Mouse (Mus musculus) B cell, adult 67 days (primary cell): ENCODE results near the gene Rtkn2. TPM values are rescaled to one million over a fixed set of nuclear protein-coding genes. Genes with fewer than 3 reads are reported as not detected.

Experiments
- total RNA-seq, 2 experiments: library from RNA; stranded (reverse); gene quantifications; 4 replicates each; pipeline ENCODE4 v1.2.4; 2023

Gene Rtkn2
- 1 to 10 TPM in 1 of 2 experiments, under 1 TPM in 1; 0.53 to 1.4 TPM for total RNA-seq

GRCm38 (mm10) chr10:67979401-67980157 is at the start of gene Rtkn2:
Gene Rtkn2, plus strand, starts transcription at chr10:67979570.

Other genes starting within 250 kb of the Rtkn2 start
- under 1 TPM; 0.33 to 0.73 TPM for gene Zfp365, start 66.9 kb upstream of the Rtkn2 start, total RNA-seq